Mouse (Mus musculus) adrenal gland, postnatal 4 days (tissue): ENCODE results near the gene Cfap54. TPM values are rescaled to one million over a fixed set of nuclear protein-coding genes. Genes with fewer than 3 reads are reported as not detected.

Experiments used
- DNase-seq, 2 experiments: peaks; one replicate each; pipeline ENCODE4 v3.0.0; 2021 to 2022; ENCODE audit warnings: low spot score in 2 of 2, mixed read lengths in 2 of 2
- total RNA-seq, 2 experiments: library from RNA; stranded (reverse); gene quantifications; 2 replicates each; pipeline ENCODE4 v1.2.3; 2021

Gene Cfap54
- total RNA-seq, 2 experiments from 2014 or later = 7.3 TPM

- no peak for DNase-seq
Observed at GRCm38 (mm10) chr10:93098211-93098805, 16.9 kb upstream of the Cfap54 start.

- no peak for DNase-seq
Observed at GRCm38 (mm10) chr10:93097439-93097838, 16.0 kb upstream of the Cfap54 start.

- DNase-seq = no peak
Observed at GRCm38 (mm10) chr10:93095827-93096226, 14.4 kb upstream of the Cfap54 start.

DNA sequence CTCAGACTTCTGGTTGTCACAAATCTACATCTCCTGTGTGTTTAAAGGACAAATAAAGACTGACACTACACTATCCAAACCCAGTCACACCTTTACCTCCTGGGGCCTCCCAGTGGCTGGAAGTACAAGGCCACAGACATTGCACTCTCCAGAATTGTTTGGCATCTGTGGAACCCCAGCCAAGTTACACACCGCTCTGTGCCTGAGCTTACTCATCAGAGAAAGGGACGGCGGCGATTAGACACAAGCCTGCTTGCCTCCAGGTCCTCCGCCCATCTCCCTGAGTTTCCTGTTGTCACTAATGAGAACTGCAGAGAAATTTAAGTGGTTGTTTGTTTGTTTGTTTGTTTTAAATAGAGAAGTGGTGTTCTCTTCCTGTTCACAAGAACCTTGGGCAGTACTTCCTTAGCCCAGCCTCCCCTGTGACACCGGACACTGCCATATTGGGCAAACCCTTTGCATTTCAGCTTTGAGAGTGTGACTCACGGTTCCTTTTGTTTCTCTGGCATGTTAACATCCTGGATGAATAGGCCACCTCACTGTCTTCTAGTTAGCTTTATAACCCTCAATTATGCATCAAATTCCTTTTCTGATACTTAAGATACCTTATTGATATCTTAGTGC, 13.7 kb upstream of the Cfap54 start:
- no peak for DNase-seq

- no peak for DNase-seq
Observed at GRCm38 (mm10) chr10:93091928-93092327, 10.5 kb upstream of the Cfap54 start.

DNA sequence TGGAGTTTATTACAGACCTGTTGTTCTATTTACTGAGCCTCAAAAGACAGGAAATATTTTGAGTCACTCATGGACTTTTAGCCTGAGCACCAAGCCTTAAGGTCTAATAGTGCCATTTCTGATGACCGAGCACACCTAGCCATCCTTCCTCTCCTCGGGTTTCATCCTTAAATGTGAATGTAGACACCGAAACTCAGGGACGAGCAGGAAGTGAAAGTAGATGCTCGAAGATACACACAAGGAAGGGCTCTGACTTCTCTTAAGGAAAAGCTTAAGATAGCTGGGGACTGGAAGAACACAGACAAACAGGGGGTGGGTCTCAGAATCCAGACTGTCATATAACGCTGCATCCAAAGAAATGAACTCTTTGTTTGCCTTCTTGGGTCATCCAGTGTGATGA, 8.8 kb upstream of the Cfap54 start:
- no peak for DNase-seq

DNA sequence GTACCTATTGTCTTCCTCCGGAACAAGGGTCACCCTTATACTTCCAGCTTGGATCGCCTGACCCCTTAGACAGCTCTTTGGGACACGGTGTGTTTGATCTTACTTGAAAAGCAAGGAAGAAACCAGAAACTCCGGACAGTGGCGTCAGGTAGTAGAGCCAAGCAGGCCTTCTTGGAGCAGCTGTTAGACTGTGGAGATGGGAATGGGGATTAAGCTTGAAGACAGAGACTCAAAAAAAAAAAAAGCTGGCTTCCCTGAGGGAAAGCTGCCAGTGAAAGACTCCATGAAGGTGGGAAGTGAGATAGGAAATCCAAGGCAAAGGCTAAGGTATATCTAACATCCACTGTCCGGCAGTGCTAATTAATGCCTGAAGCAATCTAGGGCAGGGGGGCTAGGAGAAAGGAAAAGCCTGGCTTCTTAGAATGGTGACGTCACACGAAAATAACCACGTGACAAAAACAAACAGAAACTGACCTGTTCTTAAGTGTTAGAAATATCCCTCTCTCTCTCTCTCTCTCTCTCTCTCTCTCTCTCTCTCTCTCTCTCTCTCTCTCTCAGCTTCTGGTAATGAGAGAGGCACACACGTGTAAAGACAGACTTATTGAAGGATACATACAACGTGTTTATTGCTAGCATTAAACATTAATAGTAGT, 7.1 kb upstream of the Cfap54 start:
- DNase-seq = no peak

- DNase-seq = no peak
Observed at GRCm38 (mm10) chr10:93087504-93087903, 6.1 kb upstream of the Cfap54 start.

DNA sequence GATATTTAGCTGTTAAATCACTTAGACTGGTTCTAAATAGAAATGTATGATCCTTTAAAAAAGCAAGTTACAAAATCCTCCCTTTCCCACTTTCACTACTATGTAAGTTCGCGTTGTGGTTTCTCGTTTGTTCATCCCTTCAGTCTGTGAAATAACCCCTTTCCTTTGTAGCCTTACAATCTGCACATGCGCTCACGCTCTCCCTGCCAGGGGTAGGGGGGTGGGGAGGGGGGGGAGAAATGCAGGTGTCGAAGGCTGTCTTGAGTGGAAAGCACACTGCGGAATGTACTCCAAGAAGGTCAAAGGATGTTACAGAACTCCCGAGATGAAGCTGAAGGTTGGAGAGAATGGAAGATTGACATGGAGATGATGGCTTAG, 2.5 kb upstream of the Cfap54 start:
- no peak for DNase-seq

- no peak for DNase-seq
Observed at GRCm38 (mm10) chr10:93083198-93083962, 2.0 kb upstream of the Cfap54 start.

DNA sequence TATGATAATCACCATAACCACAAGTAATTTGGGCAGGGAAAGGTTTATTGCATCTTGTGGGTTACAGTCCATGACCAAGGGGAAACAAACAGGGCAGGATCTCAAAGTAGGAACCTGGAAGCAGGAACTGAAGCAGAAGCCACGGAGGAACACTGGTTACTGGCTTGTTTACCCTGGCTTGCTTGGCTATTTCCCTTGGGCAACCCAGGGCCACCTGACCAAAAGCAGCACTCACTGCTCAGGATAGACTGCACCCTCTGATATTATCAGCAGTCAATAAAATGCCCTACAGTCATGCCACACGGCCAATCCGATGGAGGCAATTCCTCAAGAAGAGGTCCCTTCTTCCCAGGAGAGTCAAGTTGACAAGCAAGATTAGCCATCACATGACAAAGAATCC, 1.9 kb downstream of the Cfap54 start:
- no peak for DNase-seq

DNA sequence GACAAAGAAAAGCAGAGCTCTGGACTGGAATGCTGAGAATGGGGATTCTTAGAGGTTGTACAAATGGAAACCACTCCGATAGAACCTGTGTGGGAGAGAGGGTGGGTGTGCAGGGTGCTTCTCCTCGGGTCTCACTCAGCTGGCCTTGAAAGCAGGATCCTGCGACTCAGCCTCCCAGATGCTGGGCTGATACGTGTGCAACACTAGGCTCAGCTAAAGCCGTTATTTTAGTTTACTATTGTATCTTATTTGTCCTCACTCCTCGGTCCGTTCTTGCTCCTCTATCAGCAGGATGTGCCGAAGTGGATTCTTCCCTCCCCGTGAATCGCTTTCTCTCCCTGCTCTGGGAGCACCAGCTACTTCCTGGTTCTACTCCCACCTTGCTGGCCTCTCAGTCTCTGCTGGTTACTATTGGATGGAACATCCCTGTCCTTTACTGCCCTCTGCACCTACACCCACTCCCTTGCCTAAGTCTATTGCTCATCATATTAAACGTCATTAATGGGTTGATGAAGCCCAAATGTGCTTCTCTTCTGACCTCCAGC, 3.4 kb downstream of the Cfap54 start:
- no peak for DNase-seq

GRCm38 (mm10) chr10:93076376-93076775, 5.0 kb downstream of the Cfap54 start:
- DNase-seq = no peak

DNA sequence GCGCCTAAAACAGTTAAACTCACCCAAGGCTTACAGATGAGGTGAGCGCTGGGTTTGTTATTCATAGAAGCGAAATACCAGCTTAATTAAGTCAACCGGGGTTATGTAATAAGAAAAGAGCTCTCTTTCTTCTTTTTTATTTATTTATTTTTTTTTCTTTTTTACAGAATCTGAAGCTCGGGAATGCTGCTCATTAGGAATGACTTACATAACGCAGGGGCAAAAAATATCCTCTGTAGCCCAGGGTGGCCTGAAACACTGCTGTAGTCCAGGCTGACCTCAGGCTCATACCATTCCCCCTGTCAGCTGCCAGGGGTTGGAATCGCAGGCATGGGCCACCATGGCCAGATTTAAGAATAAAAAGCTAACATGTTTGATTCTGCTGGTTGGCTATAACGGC, 5.6 kb downstream of the Cfap54 start:
- DNase-seq = no peak

DNA sequence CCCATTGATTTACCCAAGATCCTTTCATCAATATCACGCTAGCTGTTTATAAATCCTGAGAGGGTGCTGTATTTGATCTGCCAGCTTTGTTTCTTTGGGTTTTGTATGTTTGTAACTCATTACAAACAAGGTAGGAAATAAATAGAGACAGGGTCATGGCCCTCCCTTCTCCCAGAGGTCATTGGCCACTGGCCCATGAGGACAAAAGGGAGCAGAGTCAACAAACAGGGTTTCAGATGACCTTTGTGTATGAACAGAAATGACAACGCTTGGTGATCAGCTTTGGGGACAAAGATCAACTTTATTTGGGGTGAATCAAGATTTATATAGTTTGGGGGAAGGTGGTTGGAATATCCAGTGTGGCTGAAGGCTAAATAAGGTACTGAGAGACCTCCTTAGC, 8.6 kb downstream of the Cfap54 start:
- DNase-seq = no peak

DNA sequence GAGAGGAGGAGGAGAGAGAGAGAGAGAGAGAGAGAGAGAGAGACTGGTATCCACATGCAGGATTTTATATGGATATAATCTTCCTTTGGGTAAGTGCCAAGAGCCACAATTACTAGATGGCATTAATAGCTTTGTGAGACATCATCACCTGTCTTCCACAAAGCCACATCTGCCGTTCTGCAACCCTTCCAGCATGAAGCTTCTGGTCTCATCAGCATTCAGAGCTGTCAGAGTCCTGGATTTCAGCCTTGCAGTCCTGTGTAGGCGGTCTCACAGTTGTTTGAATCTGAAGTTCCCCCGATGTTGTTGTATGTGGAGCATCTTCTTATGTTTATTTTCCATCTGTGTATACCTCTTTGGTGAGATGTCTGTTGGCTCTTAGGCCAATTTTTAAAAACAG, 9.7 kb downstream of the Cfap54 start:
- DNase-seq = no peak

GRCm38 (mm10) chr10:93070121-93070898, 11.1 kb downstream of the Cfap54 start:
- no peak for DNase-seq

GRCm38 (mm10) chr10:93069721-93070120, 11.7 kb downstream of the Cfap54 start:
- no peak for DNase-seq

GRCm38 (mm10) chr10:93069041-93069679, 12.3 kb downstream of the Cfap54 start:
- DNase-seq = no peak

- DNase-seq = no peak
Observed at GRCm38 (mm10) chr10:93064973-93065372, 16.4 kb downstream of the Cfap54 start.

GRCm38 (mm10) chr10:93063576-93063975, 17.8 kb downstream of the Cfap54 start:
- DNase-seq = no peak
